Mouse (Mus musculus) liver, embryonic 15.5 days (tissue): ENCODE results near the gene Scin. TPM values are rescaled to one million over a fixed set of nuclear protein-coding genes. Genes with fewer than 3 reads are reported as not detected.
"Not testable (repeated sequence)": the region's sequence is repeated elsewhere in the genome, so short reads cannot be mapped to it uniquely, and the experiment has no call there.

Source experiments
- ATAC-seq: fragments of 200-750 bp; cut with Nextera tagmentation; 2 replicates; pipeline ENCODE4 v1.8.0; 2017; ENCODE audit warnings: moderate number of reproducible peaks, mild to moderate bottlenecking, moderate library complexity; ENCODE audit not compliant: insufficient read depth
- H3K27ac ChIP-seq: fragments of 300-500 bp; sonication (generic); replicated peaks from 2 replicates; pipeline ENCODE4 v1.5.1; 2015; ENCODE audit warnings: mild to moderate bottlenecking, inconsistent platforms
- H3K27me3 ChIP-seq: fragments of 300-500 bp; sonication (generic); 2 replicates; pipeline ENCODE4 v1.6.1; 2015; ENCODE audit warnings: mild to moderate bottlenecking, inconsistent platforms
- H3K36me3 ChIP-seq: fragments of 300-500 bp; sonication (generic); replicated peaks from 2 replicates; pipeline ENCODE4 v1.6.1; 2015; ENCODE audit warnings: moderate library complexity, mild to moderate bottlenecking, inconsistent platforms
- H3K4me1 ChIP-seq: fragments of 300-500 bp; sonication (generic); replicated peaks from 2 replicates; pipeline ENCODE4 v1.6.1; 2015; ENCODE audit warnings: inconsistent platforms
- H3K4me2 ChIP-seq: fragments of 300-500 bp; sonication (generic); 2 replicates; pipeline ENCODE4 v1.6.1; 2015; ENCODE audit warnings: moderate library complexity, mild to moderate bottlenecking, inconsistent platforms
- H3K4me3 ChIP-seq: fragments of 300-500 bp; sonication (generic); replicated peaks from 2 replicates; pipeline ENCODE4 v1.5.1; 2015; ENCODE audit warnings: mild to moderate bottlenecking, inconsistent platforms
- H3K9ac ChIP-seq: fragments of 300-500 bp; sonication (generic); 2 replicates; pipeline ENCODE4 v1.6.1; 2015; ENCODE audit warnings: moderate library complexity, mild to moderate bottlenecking, inconsistent platforms
- H3K9me3 ChIP-seq: fragments of 300-500 bp; sonication (generic); replicated peaks from 2 replicates; pipeline ENCODE4 v1.6.1; 2016; ENCODE audit warnings: inconsistent platforms
- WGBS: fragments of 180-500 bp; shearing (Covaris S2); methylation state at CpG from one replicate; pipeline ENCODE4 v1.1.7; 2015; ENCODE audit warnings: mixed read lengths; ENCODE audit not compliant: insufficient replicate concordance; 5-methylcytosine and 5-hydroxymethylcytosine counted together
- polyA plus RNA-seq: library from polyadenylated mRNA; unstranded; fragments of >200 nt; fragmentation: Nextera tagmentation; extraction: Ambion mirVana; gene quantifications from 2 replicates; pipeline ENCODE4 v1.2.1, GENCODE M21; 2015

Gene Scin
- polyA plus RNA-seq, result 0.12 and 0.15 TPM in 2 replicates

DNA sequence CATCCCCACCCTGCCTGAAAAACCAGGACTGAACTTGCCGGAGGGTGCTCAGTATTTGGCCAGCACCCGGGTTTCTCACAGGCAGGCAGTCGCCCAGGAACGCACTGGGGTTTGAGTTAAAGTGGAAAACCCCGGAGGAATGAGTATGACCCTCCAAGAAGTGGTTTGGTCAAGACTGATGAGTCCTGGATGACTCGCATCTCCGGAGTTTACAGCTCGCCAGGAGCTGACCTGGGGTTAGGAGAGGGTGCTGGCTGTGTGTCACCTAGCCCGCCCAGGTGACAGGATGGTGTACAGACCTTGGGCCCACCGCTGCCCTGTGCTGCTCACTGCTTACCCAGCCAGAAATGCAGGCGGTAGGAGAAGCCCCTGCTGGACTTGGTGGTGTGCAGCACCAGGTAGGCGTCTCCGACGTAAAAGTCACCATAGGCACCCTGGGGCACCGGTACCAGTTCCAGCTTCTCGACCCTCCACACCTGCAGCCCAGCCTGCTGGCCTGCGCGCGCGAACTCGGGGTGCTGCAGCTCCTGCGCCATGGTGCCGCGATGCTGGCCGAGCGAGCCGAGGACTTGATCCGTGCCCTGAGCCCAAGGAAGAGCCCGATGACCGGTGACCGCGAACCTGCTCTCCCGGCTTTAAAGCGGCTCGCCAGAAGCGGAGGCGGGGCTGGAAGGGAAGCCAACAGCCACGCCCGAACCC lies at the start of gene Scin:
Gene Scin (minus strand): TSS at position 656 of the 699 bp plus-strand sequence.
- H3K4me1 ChIP-seq, result peaks cover 9% of the 10 kb centered on the region; the same call in 1 of the 2 replicates
- ATAC-seq, result no peak
- H3K36me3 ChIP-seq, result no peaks in the 10 kb centered on the region
- 2% methylated on average over 39 of the region's 39 CpGs for WGBS
- H3K27me3 ChIP-seq, result peaks cover 32% of the 10 kb centered on the region
- no peaks in the 10 kb centered on the region for H3K9me3 ChIP-seq
- no peak within 1 kb of the TSS for H3K9ac ChIP-seq
- H3K4me2 ChIP-seq, result peak within 1 kb of the TSS; percentile 46
- H3K4me3 ChIP-seq, result peak within 1 kb of the TSS; percentile 28
- H3K27ac ChIP-seq, result no peak within 1 kb of the TSS

DNA sequence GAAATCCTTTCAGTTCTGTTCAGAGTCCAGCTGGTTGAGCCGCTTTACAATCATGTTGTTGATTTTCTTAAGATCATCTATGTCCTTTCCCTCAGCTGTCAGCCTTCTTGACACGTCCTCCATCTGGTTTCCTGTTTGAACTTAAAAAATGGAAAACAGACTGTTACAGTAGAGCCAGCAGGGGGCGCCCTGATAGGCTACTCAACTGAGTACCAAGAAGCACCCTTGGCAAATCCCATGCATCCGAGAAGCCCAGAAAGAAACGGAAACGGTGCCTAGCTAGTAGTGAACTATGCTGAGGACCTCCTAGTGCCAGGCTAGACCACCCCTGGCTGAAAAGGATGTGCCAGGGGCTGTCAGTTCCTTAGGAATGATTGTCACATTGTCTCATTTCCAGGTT lies 43.1 kb upstream of the Scin start:
- Histone ChIP-seq H3K9me3 (no peaks in the 10 kb centered on the region), H3K27ac (no peak overlapping the region), H3K4me2 (no peak overlapping the region), H3K4me3 (no peak overlapping the region), H3K27me3 (no peaks in the 10 kb centered on the region), H3K4me1 (no peaks in the 10 kb centered on the region), H3K9ac (no peak overlapping the region), H3K36me3 (no peaks in the 10 kb centered on the region)
- no peak for ATAC-seq
- WGBS, result 37% methylated on average over 6 of the region's 6 CpGs

DNA sequence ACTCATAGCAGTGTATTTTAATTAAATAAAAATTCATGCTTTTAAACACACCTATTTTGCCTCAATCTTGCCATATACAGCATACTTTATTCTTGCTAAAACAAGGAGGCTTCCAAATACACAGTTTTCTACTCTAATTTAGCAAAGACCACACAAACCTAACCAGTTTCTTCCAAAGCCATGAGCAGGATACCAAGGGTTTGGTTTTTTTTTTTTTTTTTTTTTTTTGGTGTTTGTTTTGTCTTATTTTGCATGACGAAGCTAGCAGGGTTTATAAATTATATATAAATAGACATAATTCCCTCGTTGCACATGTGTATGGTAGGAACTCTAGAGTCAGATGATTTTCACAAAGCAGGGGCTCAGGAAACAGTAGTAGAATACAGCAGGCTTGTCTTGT lies 42.1 kb upstream of the Scin start:
- no peaks in the 10 kb centered on the region for H3K27me3 ChIP-seq
- no peak overlapping the region for H3K4me3 ChIP-seq
- WGBS, result 37% methylated on average over 2 of the region's 2 CpGs
- H3K4me2 ChIP-seq, result no peak overlapping the region
- no peaks in the 10 kb centered on the region for H3K36me3 ChIP-seq
- ATAC-seq, result no peak
- no peaks in the 10 kb centered on the region for H3K4me1 ChIP-seq
- H3K27ac ChIP-seq, result no peak overlapping the region
- no peak overlapping the region for H3K9ac ChIP-seq
- no peaks in the 10 kb centered on the region for H3K9me3 ChIP-seq

DNA sequence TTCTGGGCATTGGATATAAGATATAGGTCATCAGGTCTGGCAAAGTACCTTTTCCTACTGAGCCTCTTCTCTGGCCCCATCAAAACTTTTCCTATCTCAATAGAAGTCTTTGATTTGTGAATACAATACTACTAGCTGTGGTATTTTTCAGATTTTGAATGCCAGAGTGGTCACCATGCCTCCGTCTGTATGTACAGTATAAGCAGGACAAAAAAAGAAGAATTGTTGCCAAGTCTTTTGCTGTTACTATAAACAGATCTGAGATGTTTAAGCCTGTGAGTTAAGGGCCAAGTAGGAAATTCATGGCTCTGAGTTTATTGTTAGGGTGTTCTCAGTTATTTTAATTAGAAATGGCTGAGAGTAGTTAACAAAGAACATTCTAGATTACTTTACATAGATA lies 41.1 kb upstream of the Scin start:
- not testable (repeated sequence) for H3K9ac ChIP-seq, ATAC-seq, H3K4me2 ChIP-seq, H3K27me3 ChIP-seq, H3K9me3 ChIP-seq, H3K4me1 ChIP-seq, H3K4me3 ChIP-seq, H3K27ac ChIP-seq, H3K36me3 ChIP-seq
- WGBS, result 51% methylated on average over 1 of the region's 1 CpGs

DNA sequence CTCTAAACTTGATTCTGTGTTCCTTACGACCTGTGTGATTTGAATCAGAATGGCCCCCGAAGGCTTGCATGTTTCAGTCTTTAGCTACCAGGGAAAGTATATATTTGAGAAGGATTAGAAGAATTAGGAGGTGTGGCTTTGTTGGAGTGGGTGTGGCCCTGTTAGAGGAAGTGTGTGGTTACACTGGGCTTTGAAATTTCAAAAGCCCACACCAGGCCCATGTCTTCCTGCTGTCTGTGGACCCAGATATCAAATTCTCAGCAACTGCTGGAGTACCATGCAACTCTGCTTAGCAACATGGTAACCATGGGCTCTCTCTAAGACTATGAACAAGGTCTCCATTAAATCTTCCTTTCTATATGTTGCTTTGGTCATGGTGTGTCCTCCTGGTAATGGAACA lies 37.6 kb upstream of the Scin start:
- H3K9ac ChIP-seq, result no peak overlapping the region
- no peaks in the 10 kb centered on the region for H3K9me3 ChIP-seq
- no peaks in the 10 kb centered on the region for H3K4me1 ChIP-seq
- H3K27me3 ChIP-seq, result no peaks in the 10 kb centered on the region
- no peaks in the 10 kb centered on the region for H3K36me3 ChIP-seq
- no peak overlapping the region for H3K27ac ChIP-seq
- no peak for ATAC-seq
- WGBS, result 78% methylated on average over 2 of the region's 2 CpGs
- H3K4me3 ChIP-seq, result no peak overlapping the region
- no peak overlapping the region for H3K4me2 ChIP-seq

DNA sequence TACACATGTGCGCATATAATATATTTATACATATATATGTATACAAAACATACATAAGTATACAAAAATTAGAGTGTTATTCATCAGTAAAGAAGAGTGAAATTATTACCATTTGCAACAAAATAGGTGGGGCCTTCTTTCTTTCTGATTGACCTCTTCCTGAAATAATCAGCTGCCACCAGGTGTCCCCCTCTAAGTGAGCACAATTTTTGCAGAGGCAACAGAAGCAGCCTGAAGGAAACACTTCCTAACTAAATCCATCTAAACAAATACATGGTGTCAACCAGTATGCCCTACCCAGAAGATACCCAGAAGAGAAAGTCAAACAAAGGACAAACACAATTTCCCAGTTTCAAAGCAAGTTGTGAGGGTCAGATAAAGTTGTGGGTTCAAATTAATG lies 35.6 kb upstream of the Scin start:
- WGBS, result 67% methylated on average over 1 of the region's 1 CpGs
- no peaks in the 10 kb centered on the region for H3K9me3 ChIP-seq
- H3K9ac ChIP-seq, result no peak overlapping the region
- no peaks in the 10 kb centered on the region for H3K4me1 ChIP-seq
- no peak overlapping the region for H3K4me2 ChIP-seq
- H3K36me3 ChIP-seq, result no peaks in the 10 kb centered on the region
- no peaks in the 10 kb centered on the region for H3K27me3 ChIP-seq
- H3K4me3 ChIP-seq, result no peak overlapping the region
- no peak overlapping the region for H3K27ac ChIP-seq
- ATAC-seq, result no peak

DNA sequence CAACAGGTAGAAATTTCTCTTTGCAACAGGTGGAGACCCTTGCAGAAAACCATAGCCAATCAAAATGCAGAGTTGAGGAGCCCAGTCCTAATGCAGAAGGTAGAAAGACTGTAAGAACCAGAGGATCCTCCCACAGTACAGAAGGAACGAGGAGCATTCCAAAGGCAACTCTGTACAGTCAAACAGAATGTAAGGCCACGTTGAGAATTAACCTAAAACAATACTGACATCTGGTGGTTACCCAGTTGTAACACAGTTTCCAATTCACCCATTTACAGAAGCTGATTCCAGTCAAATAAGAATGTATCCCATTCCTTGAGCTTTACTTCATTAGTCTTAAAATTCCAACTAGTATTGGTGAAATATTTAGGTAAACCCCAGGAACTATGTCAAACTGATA lies 30.6 kb upstream of the Scin start:
- 7% methylated on average over 2 of the region's 2 CpGs for WGBS
- Histone ChIP-seq H3K4me3 (no peak overlapping the region), H3K27ac (no peak overlapping the region), H3K36me3 (no peaks in the 10 kb centered on the region), H3K9me3 (no peaks in the 10 kb centered on the region), H3K4me1 (no peaks in the 10 kb centered on the region), H3K9ac (no peak overlapping the region), H3K27me3 (no peaks in the 10 kb centered on the region), H3K4me2 (no peak overlapping the region)
- ATAC-seq, result no peak

DNA sequence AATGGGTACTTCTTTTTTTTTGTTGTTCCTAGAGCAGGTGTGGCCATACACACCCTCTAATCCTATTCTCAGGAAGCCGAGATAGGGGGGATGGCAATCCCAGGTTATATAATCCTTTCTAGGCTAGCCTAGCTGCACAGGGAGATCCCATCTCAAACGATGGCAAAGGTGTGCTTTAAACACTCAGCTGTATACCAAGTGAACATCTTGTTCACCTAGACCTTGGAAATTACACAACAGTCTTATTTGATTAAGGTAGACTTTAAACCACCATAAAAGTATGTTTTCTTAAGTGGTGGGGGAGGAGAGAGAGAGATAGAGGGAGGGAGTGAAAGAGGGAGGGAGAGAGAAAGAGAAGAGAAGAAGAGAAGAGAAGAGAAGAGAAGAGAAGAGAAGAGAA lies 26.7 kb upstream of the Scin start:
- no peaks in the 10 kb centered on the region for H3K36me3 ChIP-seq
- H3K27ac ChIP-seq, result no peak overlapping the region
- H3K4me3 ChIP-seq, result no peak overlapping the region
- no peaks in the 10 kb centered on the region for H3K4me1 ChIP-seq
- H3K27me3 ChIP-seq, result no peaks in the 10 kb centered on the region
- H3K9ac ChIP-seq, result no peak overlapping the region
- no peak for ATAC-seq
- H3K9me3 ChIP-seq, result no peaks in the 10 kb centered on the region
- 41% methylated on average over 2 of the region's 2 CpGs for WGBS
- no peak overlapping the region for H3K4me2 ChIP-seq

DNA sequence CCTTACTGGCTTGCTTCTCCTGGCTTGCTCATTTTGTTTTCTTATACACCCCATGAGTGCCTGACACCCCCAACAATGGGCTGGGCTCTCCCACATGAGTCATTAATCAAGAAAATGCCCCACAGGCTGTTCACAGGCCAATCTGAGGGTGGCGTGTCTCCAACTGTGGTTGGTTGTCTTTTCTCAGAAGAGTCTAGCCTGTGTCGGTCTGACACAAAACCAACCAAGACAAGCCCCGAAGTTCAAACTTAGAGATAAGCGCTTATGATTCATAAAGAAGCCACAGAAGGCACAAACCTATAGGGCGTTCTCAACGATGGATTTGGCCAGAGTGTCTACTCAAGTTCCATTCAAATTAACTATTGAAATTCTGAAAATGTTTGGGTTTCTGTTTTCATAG lies 20.2 kb upstream of the Scin start:
- H3K27me3 ChIP-seq, result no peaks in the 10 kb centered on the region
- H3K9me3 ChIP-seq, result no peaks in the 10 kb centered on the region
- H3K27ac ChIP-seq, result no peak overlapping the region
- no peak overlapping the region for H3K4me3 ChIP-seq
- no peaks in the 10 kb centered on the region for H3K4me1 ChIP-seq
- H3K36me3 ChIP-seq, result no peaks in the 10 kb centered on the region
- WGBS, result 41% methylated on average over 6 of the region's 6 CpGs
- H3K4me2 ChIP-seq, result no peak overlapping the region
- no peak for ATAC-seq
- no peak overlapping the region for H3K9ac ChIP-seq

DNA sequence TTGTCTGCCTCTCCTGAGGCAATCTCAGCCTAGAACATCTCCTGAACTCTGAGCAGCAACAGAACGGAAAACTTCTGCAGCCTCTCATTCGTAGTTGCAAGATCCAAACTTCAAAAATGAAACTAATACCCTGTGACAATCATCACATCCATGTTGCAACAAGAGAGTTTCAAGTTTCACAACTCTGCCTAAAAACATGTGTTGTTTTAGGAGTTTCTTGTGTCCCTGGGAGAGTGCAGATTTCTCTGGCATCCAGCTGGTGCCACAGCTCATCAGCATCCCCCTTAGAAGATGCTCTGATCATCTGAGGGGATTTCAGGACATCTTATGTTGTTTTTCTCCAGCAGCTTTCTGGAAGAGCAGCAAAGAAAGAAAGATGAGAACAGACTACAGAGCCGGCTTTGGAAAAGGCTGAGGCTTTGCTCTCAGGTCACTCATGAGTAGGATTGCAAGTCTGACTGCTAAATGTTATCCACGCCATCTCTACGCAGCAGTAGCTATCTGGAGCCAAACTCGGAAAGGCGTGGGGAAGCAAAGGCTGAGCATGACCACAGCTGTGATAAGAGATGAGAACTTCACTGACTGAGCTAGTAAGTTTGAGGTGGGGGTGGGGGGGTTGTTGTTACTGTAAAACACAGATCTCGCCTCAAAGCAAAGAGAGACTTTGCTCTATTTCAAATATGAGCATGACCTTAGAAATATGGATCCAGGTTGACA lies 18.5 kb upstream of the Scin start:
- Histone ChIP-seq H3K27me3 (no peaks in the 10 kb centered on the region), H3K9ac (no peak overlapping the region), H3K9me3 (no peaks in the 10 kb centered on the region), H3K4me1 (no peaks in the 10 kb centered on the region), H3K4me2 (no peak overlapping the region), H3K27ac (no peak overlapping the region), H3K4me3 (no peak overlapping the region), H3K36me3 (no peaks in the 10 kb centered on the region)
- no peak for ATAC-seq
- WGBS, result 31% methylated on average over 8 of the region's 8 CpGs

DNA sequence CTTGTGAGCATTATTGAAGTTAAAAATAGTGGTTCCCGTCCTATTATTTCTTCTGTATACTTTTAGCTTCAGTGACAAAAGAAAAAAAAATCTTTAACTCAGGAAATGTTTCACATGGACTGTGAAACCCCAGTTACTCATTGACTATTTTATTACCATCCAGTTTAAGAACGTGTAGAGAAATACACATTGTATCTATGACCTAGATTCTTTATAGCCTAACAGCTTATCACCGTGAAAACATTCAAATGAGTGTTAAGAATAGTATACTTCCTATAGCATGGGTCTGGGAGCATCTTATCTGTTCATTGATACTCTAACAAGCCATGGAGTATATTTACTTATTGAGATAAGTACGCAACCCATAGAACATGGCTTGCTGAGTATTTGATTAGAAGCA lies 13.3 kb upstream of the Scin start:
- no peak for ATAC-seq
- WGBS, result 60% methylated on average over 4 of the region's 4 CpGs

More for the DNA sequence above, 13.3 kb upstream of the Scin start:
- H3K4me3 ChIP-seq, result no peak overlapping the region
- H3K4me2 ChIP-seq, result no peak overlapping the region
- H3K4me1 ChIP-seq, result no peaks in the 10 kb centered on the region
- H3K27me3 ChIP-seq, result no peaks in the 10 kb centered on the region
- H3K36me3 ChIP-seq, result no peaks in the 10 kb centered on the region
- no peak overlapping the region for H3K27ac ChIP-seq
- no peaks in the 10 kb centered on the region for H3K9me3 ChIP-seq
- no peak overlapping the region for H3K9ac ChIP-seq
